Mouse (Mus musculus) heart, postnatal 0 days (tissue): ENCODE results near the gene 1700003E16Rik. TPM values are rescaled to one million over a fixed set of nuclear protein-coding genes. Genes with fewer than 3 reads are reported as not detected.
A peak's percentile ranks its signal among the peaks of the same experiment; 100 is the strongest.

Experiments
- ATAC-seq: fragments of 200-750 bp; cut with Nextera tagmentation; 2 replicates; pipeline ENCODE4 v1.8.0; 2017; ENCODE audit warnings: low read depth, moderate number of reproducible peaks, moderate library complexity; ENCODE audit not compliant: insufficient read depth
- DNase-seq: peaks from one replicate; pipeline ENCODE4 v3.0.0-alpha.2; 2016; ENCODE audit warnings: low spot score
- H3K27ac ChIP-seq: fragments of 300-500 bp; sonication (generic); 2 replicates; pipeline ENCODE4 v1.5.1; 2014; ENCODE audit warnings: low read depth, mild to moderate bottlenecking
- H3K27me3 ChIP-seq: fragments of 300-500 bp; sonication (generic); 2 replicates; pipeline ENCODE4 v1.6.1; 2014; ENCODE audit warnings: low read length, mixed read lengths; ENCODE audit not compliant: control insufficient read depth, insufficient read depth
- H3K36me3 ChIP-seq: fragments of 300-500 bp; sonication (generic); replicated peaks from 2 replicates; pipeline ENCODE4 v1.6.1; 2014; ENCODE audit warnings: low read length, mixed read lengths; ENCODE audit not compliant: control insufficient read depth, insufficient read depth
- H3K4me1 ChIP-seq: fragments of 300-500 bp; sonication (generic); 2 replicates; pipeline ENCODE4 v1.6.1; 2014; ENCODE audit warnings: antibody characterized with exemption; ENCODE audit not compliant: control insufficient read depth, insufficient read depth
- H3K4me2 ChIP-seq: fragments of 300-500 bp; sonication (generic); 2 replicates; pipeline ENCODE4 v1.6.1; 2014; ENCODE audit warnings: low read depth, mild to moderate bottlenecking, low read length, moderate library complexity
- H3K4me3 ChIP-seq: fragments of 300-500 bp; sonication (generic); 2 replicates; pipeline ENCODE4 v1.5.1; 2014; ENCODE audit warnings: low read depth, low read length
- H3K9ac ChIP-seq: fragments of 300-500 bp; sonication (generic); replicated peaks from 2 replicates; pipeline ENCODE4 v1.6.1; 2014; ENCODE audit warnings: low read depth, low read length, mixed read lengths
- H3K9me3 ChIP-seq: fragments of 300-500 bp; sonication (generic); replicated peaks from 2 replicates; pipeline ENCODE4 v1.6.1; 2016; ENCODE audit warnings: low read length; ENCODE audit not compliant: control insufficient read depth
- CTCF ChIP-seq: IDR thresholded peaks from 2 replicates; pipeline ENCODE4 v1.5.1; 2016; ENCODE audit warnings: antibody characterized with exemption, control low read depth, low read depth
- EP300 ChIP-seq: IDR thresholded peaks from 2 replicates; pipeline ENCODE4 v1.6.1; 2016; ENCODE audit warnings: antibody characterized with exemption, low read depth
- WGBS: fragments of 180-500 bp; shearing (Covaris S2); extraction: QIAGEN DNeasy Blood & Tissue Kit; methylation state at CpG from one replicate; pipeline ENCODE4 v1.1.7; 2014; 5-methylcytosine and 5-hydroxymethylcytosine counted together
- polyA plus RNA-seq: library from polyadenylated mRNA; unstranded; fragments of >200 nt; fragmentation: Nextera tagmentation; extraction: Ambion mirVana; gene quantifications from 2 replicates; pipeline ENCODE4 v1.2.1, GENCODE M21; 2015
- total RNA-seq: library from RNA; depleted of rRNA; stranded (reverse); fragments of >200 nt; gene quantifications from 2 replicates; pipeline ENCODE4 v1.2.3, GENCODE M21; 2014; ENCODE audit warnings: low replicate concordance

1700003E16Rik gene
- total and polyA plus RNA-seq, 2 experiments from 2014 or later, result 0.20 to 2.0 TPM

DNA sequence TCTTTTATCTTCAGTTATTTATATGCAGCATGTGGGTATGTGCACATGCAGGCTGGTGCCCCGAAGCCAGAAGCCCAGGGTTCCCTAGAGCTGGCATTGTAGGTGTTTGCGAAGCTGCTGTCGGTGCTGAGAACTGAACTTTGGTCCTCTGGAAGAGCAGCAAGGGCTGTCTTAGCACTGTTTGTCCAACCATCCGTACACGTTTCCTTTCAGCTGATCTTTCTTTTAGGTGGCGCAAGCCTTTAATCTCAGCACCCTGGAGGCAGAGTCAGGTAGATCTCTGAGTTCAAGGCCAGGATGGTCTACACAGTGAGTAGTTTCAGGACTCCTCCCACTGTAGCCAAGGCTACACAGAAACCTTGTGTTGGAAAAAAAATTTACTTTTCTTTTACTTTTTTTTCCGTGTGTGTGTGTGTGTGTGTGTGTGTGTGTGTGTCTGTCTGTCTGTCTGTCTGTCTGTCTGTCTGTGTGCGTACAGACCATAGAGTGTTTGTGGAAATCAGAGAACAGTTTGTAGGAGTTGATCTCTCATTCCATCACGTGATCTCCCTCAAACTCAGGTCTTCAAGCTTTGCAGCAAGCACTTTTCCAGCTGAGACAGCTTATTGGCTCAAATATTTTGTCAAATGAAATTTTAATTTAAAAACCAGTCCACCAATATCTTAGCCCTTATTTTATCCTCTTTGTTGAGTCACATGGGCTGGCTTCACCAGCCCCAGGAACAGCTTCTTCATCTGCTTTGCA is 23.9 kb upstream of the 1700003E16Rik start:
- no peak for DNase-seq
- no peak for ATAC-seq
- TF ChIP-seq EP300, result no peak

DNA sequence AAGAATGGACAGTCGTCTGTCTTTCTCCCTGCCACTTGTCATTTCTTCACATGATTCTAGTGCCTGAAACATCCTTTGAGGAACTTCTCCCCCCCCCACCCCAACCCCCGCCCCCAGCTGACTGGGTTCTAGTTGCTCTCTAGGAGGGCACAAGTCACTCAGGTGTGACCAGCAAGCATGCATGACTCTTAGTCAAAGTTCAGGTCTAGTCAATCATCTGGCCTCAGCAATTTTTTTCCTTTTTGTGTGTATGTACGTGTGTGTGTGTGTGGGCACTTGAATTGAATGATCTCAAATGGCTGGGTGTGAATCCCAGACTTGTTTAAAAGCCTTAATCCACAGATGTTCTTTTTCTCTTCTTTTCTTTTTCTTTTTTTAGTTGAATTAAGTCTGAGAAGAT is 22.0 kb upstream of the 1700003E16Rik start:
- Histone ChIP-seq H3K9me3 (no peaks in the 10 kb centered on the region), H3K4me1 (peaks cover 21% of the 10 kb centered on the region), H3K27ac (no peak overlapping the region), H3K9ac (no peak overlapping the region), H3K4me2 (no peak overlapping the region), H3K27me3 (no peaks in the 10 kb centered on the region), H3K36me3 (no peaks in the 10 kb centered on the region), H3K4me3 (no peak overlapping the region)
- ATAC-seq (no peak), DNase-seq (no peak)
- TF ChIP-seq CTCF (no peak), EP300 (no peak)
- WGBS, result 65% methylated on average over 3 of the region's 3 CpGs

More for the DNA sequence above, 23.9 kb upstream of the 1700003E16Rik start:
- no peaks in the 10 kb centered on the region for H3K36me3 ChIP-seq
- H3K27me3 ChIP-seq, result no peaks in the 10 kb centered on the region
- no peak overlapping the region for H3K4me3 ChIP-seq
- no peaks in the 10 kb centered on the region for H3K9me3 ChIP-seq
- H3K4me1 ChIP-seq, result peaks cover 11% of the 10 kb centered on the region
- no peak overlapping the region for H3K4me2 ChIP-seq
- 79% methylated on average over 9 of the region's 9 CpGs for WGBS
- H3K27ac ChIP-seq, result no peak overlapping the region
- H3K9ac ChIP-seq, result no peak overlapping the region

DNA sequence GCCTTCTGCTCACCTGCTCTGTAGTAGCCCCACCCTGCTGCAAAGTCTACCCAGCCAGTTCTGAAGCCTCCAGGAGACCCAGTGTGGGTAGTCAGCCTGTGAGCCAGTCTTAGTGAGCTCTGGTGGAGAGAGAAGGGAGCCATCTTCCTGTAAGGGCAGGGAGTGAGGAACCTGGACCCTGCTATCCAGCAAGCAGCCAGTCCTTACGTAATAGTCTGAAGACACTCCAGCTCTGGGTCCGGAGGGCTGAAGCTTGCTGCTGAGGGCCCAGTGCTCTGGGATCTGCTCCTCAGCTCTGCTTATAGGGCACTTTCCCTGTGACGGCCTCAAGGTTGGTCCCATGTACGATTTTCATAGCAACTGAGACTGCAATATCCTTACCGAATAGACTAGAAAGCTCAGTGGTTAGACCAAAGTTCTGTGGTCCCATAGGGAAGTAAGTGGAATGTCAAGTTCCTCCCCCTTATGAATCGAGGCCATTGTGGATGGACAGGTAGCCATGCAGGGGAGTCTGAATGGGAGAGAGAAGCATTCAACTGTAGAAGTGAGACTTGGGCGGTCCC is 21.2 kb upstream of the 1700003E16Rik start, which contains the start of gene Rtkn:
Rtkn (plus strand) TSS at position 513 of the 563 bp plus-strand sequence.
- Histone ChIP-seq H3K9me3 (no peaks in the 10 kb centered on the region), H3K4me3 (peak within 1 kb of the TSS; percentile 57), H3K4me1 (peaks cover 21% of the 10 kb centered on the region), H3K27ac (peak within 1 kb of the TSS; percentile 99), H3K9ac (peak within 1 kb of the TSS; percentile 83), H3K4me2 (peak within 1 kb of the TSS; percentile 73), H3K27me3 (no peaks in the 10 kb centered on the region), H3K36me3 (no peaks in the 10 kb centered on the region)
- WGBS, result 72% methylated on average over 7 of the region's 7 CpGs
- TF ChIP-seq CTCF (no peak), EP300 (no peak)
- ATAC-seq (no peak), DNase-seq (no peak)

DNA sequence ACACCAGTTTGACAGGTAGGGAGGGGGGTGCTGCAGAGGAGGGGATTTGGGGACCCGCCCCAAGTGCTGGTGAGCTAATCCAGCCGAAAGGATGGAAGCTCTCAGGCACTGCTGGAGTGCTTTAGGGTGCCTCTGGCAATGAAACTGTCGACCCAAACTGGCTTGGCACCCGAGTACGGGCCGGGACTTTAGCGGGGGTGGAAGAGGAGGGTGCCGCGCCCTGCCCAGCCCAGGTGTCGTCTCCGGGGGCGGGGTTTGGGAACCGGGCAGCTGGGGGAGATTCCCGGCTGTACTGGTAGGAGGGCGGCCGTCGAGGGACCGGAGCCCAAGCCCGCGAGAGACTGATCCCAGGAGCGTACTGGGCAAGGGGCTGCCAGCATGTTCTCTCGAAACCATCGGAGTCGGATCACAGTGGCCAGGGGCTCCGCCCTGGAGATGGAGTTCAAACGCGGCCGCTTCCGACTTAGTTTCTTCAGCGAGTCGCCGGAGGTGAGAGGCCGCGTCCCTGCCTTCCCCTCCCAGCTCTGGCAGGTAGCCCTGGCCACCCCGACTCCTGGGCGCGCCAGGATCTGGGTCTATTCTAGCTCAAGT is 20.5 kb upstream of the 1700003E16Rik start:
- Histone ChIP-seq H3K9ac (peak overlapping the region; percentile 83), H3K4me3 (peak overlapping the region; percentile 57), H3K27me3 (no peaks in the 10 kb centered on the region), H3K4me2 (peak overlapping the region; percentile 73), H3K9me3 (no peaks in the 10 kb centered on the region), H3K27ac (peak overlapping the region; percentile 99), H3K4me1 (peaks cover 21% of the 10 kb centered on the region), H3K36me3 (no peaks in the 10 kb centered on the region)
- no peak for DNase-seq
- WGBS, result 11% methylated on average over 37 of the region's 37 CpGs
- no peak for ATAC-seq
- TF ChIP-seq CTCF (no peak), EP300 (no peak)

DNA sequence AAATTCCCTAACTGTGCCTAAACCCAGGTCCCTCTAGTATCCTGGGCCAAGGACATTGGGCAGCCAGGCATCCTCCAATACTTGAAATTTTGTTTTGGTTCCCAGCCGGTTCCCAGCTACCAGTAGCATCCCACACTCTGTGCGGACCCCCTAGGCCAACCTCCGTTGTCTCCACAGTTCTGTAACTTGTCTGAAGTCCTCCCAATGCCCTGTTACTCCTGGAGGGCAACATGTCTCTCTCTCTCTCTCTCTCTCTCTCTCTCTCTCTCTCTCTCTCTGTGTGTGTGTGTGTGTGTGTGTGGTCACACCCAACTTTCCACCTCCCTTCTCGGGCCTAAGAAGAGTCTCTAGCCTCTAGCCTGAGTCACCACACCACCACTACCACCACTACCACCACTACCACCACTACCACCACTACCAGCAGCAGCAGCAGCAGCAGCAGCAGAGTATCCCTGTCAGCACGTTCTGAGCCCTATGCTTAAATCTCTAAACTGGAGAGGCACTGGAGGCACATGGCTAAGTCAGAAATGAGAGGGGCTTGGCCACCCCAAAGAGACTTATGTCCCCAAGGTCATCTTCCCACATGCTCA is 19.8 kb upstream of the 1700003E16Rik start:
- Histone ChIP-seq H3K4me3 (peak overlapping the region; percentile 57), H3K4me2 (peak overlapping the region; percentile 73), H3K36me3 (no peaks in the 10 kb centered on the region), H3K9ac (peak overlapping the region; percentile 83), H3K27me3 (no peaks in the 10 kb centered on the region), H3K9me3 (no peaks in the 10 kb centered on the region), H3K27ac (peak overlapping the region; percentile 99), H3K4me1 (peaks cover 23% of the 10 kb centered on the region)
- 32% methylated on average over 5 of the region's 5 CpGs for WGBS
- TF ChIP-seq EP300, result no peak
- TF ChIP-seq CTCF, result no peak
- ATAC-seq (peak; percentile 1; the same call in 1 of the 2 replicates), DNase-seq (no peak)
